Mouse (Mus musculus) ES-Bruce4 (cell line): ENCODE measurements around the gene Ltbp1. TPM values are rescaled to one million over a fixed set of nuclear protein-coding genes. Genes with fewer than 3 reads are reported as not detected.

Experiments
- H3K27ac ChIP-seq: 2 replicates; pipeline ENCODE4 v1.5.1; 2012; ENCODE audit warnings: low read length, inconsistent platforms; ENCODE audit not compliant: insufficient read depth
- H3K27me3 ChIP-seq: 2 replicates; pipeline ENCODE4 v1.6.1; 2012; ENCODE audit warnings: mild to moderate bottlenecking, low read length, inconsistent platforms; ENCODE audit not compliant: control insufficient read depth, poor library complexity, insufficient read depth, severe bottlenecking
- H3K36me3 ChIP-seq: 2 replicates; pipeline ENCODE4 v1.6.1; 2012; ENCODE audit warnings: inconsistent platforms, mild to moderate bottlenecking, low read length, moderate library complexity; ENCODE audit not compliant: control insufficient read depth, poor library complexity, insufficient read depth, severe bottlenecking
- H3K4me1 ChIP-seq: one replicate; pipeline ENCODE4 v1.8.1; 2011; ENCODE audit warnings: low read length; ENCODE audit not compliant: control insufficient read depth, insufficient read depth
- H3K4me3 ChIP-seq: 2 replicates; pipeline ENCODE4 v1.5.1; 2011; ENCODE audit warnings: low read depth, mild to moderate bottlenecking, low read length
- H3K9ac ChIP-seq: 2 replicates; pipeline ENCODE4 v1.6.1; 2012; ENCODE audit warnings: low read depth, mild to moderate bottlenecking, inconsistent platforms; ENCODE audit not compliant: poor library complexity, severe bottlenecking
- H3K9me3 ChIP-seq: replicated peaks from 2 replicates; pipeline ENCODE4 v1.6.1; 2012; ENCODE audit warnings: mild to moderate bottlenecking, low read length, inconsistent platforms; ENCODE audit not compliant: control insufficient read depth, poor library complexity, insufficient read depth, severe bottlenecking
- CTCF ChIP-seq: IDR thresholded peaks from one replicate; pipeline ENCODE4 v1.8.1; 2011; ENCODE audit warnings: low read depth, low read length
- EP300 ChIP-seq: IDR thresholded peaks from 2 replicates; pipeline ENCODE4 v1.6.1; 2011; ENCODE audit warnings: low read depth, low read length; ENCODE audit not compliant: insufficient read depth
- POLR2A ChIP-seq: IDR thresholded peaks from one replicate; pipeline ENCODE4 v1.8.1; 2011; ENCODE audit warnings: low read length; ENCODE audit not compliant: insufficient read depth
- polyA plus RNA-seq: library from polyadenylated mRNA; stranded (reverse); fragments of >200 nt; gene quantifications from 2 replicates; pipeline ENCODE4 v1.2.4, GENCODE M21; 2011; ENCODE audit warnings: low read depth; ENCODE audit not compliant: missing spikeins, insufficient read depth, insufficient read length

Gene Ltbp1
- polyA plus RNA-seq, 1 experiment, result 9.1 TPM

GRCm38 (mm10) chr17:75081401-75081800 lies 76.0 kb downstream of the Ltbp1 start:
- TF ChIP-seq POLR2A, result no peak
- TF ChIP-seq CTCF, result no peak
- no peak for TF ChIP-seq EP300
- H3K4me1 ChIP-seq, result no peaks in the 10 kb centered on the region
- no peaks in the 10 kb centered on the region for H3K9me3 ChIP-seq
- H3K36me3 ChIP-seq, result no peaks in the 10 kb centered on the region
- H3K27ac ChIP-seq, result no peak overlapping the region
- H3K9ac ChIP-seq, result no peak overlapping the region
- no peaks in the 10 kb centered on the region for H3K27me3 ChIP-seq
- no peak overlapping the region for H3K4me3 ChIP-seq

- no peak overlapping the region for H3K9ac ChIP-seq
- no peaks in the 10 kb centered on the region for H3K27me3 ChIP-seq
- H3K9me3 ChIP-seq, result no peaks in the 10 kb centered on the region
- TF ChIP-seq CTCF, result no peak
- TF ChIP-seq POLR2A, result no peak
- TF ChIP-seq EP300, result no peak
- H3K4me3 ChIP-seq, result no peak overlapping the region
- no peak overlapping the region for H3K27ac ChIP-seq
- no peaks in the 10 kb centered on the region for H3K36me3 ChIP-seq
- H3K4me1 ChIP-seq, result no peaks in the 10 kb centered on the region
These were observed 77.1 kb downstream of the Ltbp1 start for GRCm38 (mm10) chr17:75082449-75082848.

DNA sequence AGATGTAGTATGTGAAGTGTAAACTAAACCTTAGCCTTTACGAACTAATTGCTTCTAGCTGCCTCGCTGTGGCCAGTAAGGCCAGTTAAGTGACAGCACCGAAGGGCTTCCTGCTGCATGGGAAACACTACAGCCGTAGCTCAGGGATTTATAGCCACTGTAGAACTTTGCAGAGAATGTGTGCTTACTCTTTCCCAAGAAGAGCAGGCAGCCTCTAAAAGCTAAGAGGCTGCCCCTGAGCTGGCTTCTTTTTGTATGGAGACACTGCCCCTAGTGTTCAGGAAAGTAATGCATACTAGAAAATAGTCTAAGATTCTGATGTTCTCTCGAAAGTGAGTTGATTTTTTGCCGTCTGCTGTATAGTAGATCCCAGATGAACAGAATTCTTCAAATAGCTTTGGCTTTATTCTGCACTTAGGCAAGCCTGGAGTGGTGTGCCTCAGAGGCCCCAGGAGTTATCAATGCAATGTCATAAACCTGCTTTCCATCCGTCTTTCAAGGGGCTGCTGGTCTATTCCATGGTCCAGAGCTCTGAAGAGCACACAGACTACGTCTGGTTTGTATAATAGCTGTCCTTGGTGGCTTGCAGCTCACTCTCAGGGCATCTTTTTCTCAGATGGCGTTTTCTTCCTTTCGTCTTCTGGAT lies 82.1 kb downstream of the Ltbp1 start:
- Histone ChIP-seq H3K4me1 (no peaks in the 10 kb centered on the region), H3K27ac (no peak overlapping the region), H3K9me3 (no peaks in the 10 kb centered on the region), H3K4me3 (no peak overlapping the region), H3K9ac (no peak overlapping the region), H3K36me3 (no peaks in the 10 kb centered on the region), H3K27me3 (no peaks in the 10 kb centered on the region)
- TF ChIP-seq POLR2A (no peak), CTCF (no peak), EP300 (no peak)

- Histone ChIP-seq H3K27me3 (no peaks in the 10 kb centered on the region), H3K9ac (no peak overlapping the region), H3K4me3 (no peak overlapping the region), H3K27ac (no peak overlapping the region), H3K36me3 (no peaks in the 10 kb centered on the region), H3K4me1 (no peaks in the 10 kb centered on the region), H3K9me3 (no peaks in the 10 kb centered on the region)
- no peak for TF ChIP-seq POLR2A
- no peak for TF ChIP-seq CTCF
- TF ChIP-seq EP300, result no peak
These were observed 82.9 kb downstream of the Ltbp1 start for GRCm38 (mm10) chr17:75088232-75088631.

DNA sequence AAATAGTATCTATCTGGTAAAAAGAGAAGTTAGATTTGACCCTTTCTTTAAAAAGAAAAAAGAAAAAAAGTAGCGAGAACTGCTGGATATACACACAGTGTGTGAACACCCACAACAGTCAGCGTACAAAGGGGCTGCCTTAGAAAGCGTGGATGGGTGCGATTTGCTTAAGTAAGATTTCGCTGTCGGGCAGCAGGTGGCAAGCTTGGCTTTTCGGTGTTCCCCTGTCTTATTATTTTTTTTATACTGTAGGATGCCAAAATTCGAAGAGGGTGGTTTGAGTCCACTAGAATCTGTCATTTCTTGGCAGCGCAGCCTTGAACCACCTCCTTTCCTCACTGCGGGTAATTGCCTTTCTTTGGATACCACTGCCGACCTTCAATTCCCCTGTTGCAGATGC lies 83.4 kb downstream of the Ltbp1 start:
- TF ChIP-seq EP300 (no peak), CTCF (no peak), POLR2A (no peak)
- Histone ChIP-seq H3K4me1 (no peaks in the 10 kb centered on the region), H3K36me3 (no peaks in the 10 kb centered on the region), H3K4me3 (no peak overlapping the region), H3K9ac (no peak overlapping the region), H3K9me3 (no peaks in the 10 kb centered on the region), H3K27ac (no peak overlapping the region), H3K27me3 (no peaks in the 10 kb centered on the region)

DNA sequence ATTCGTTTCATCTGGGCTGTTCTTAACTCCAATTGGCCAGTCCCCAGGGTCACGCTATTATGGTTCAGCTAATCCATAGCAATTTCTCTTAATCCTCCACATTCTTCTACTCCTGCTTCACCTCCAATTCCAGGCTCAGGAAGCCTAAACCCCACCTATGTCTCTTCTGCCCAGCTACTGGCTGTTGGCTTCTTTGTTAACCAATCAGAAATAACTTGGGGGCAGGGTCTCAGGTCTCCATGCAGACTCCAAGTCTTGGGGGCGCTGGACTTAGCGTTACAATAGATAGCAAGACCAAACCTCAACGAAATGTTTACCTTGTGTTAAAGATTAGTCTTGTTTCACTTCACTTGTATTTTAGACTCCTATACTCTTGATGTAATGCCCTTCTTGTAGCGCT lies 85.2 kb downstream of the Ltbp1 start:
- no peak overlapping the region for H3K9ac ChIP-seq
- no peaks in the 10 kb centered on the region for H3K27me3 ChIP-seq
- no peaks in the 10 kb centered on the region for H3K36me3 ChIP-seq
- H3K4me3 ChIP-seq, result no peak overlapping the region
- no peaks in the 10 kb centered on the region for H3K4me1 ChIP-seq
- H3K9me3 ChIP-seq, result no peaks in the 10 kb centered on the region
- H3K27ac ChIP-seq, result no peak overlapping the region
- TF ChIP-seq POLR2A (no peak), CTCF (no peak), EP300 (no peak)
